11 mouse cellular contexts compared by ENCODE assay signal in genomic region chr13:98586817-98587575, GRCm38 (mm10). TPM values are rescaled to one million over a fixed set of nuclear protein-coding genes. Genes with fewer than 3 reads are reported as not detected.
DNase-seq lines count a peak whose midpoint lies in the region; ATAC-seq and TF ChIP-seq lines count a peak whose summit lies in the region.
"Had no signal": no experiment of that assay in that cellular context is flagged by ENCODE, and none has a peak within 500 bp of the region (broad histone marks: within the 10 kb centered on the region; RNA-seq: fewer than 3 reads in every experiment).

No protein-coding gene starts in this region.

- no peak for ATAC-seq in forebrain, embryonic 14.5 days
- no peak for ATAC-seq in forebrain, embryonic 13.5 days

- peaks cover 71% of the 10 kb centered on the region for H3K27me3 ChIP-seq in forebrain, embryonic 14.5 days (replicated peaks; ENCODE audit: control insufficient read depth, insufficient read depth, low read length)
- H3K27me3 ChIP-seq in forebrain, embryonic 13.5 days, result peaks cover 89% of the 10 kb centered on the region
- peaks cover 84% of the 10 kb centered on the region for H3K27me3 ChIP-seq in embryonic facial prominence, embryonic 10.5 days (replicated peaks; ENCODE audit: low read depth, poor library complexity, severe bottlenecking)
- H3K27me3 ChIP-seq in limb, embryonic 10.5 days (ENCODE audit: low read depth, poor library complexity, severe bottlenecking), result peaks cover 78% of the 10 kb centered on the region

- WGBS in forebrain, embryonic 14.5 days, result 23% methylated on average over 17 of the region's 17 CpGs
- 23% methylated on average over 17 of the region's 17 CpGs for WGBS in forebrain, embryonic 13.5 days
- 31% methylated on average over 17 of the region's 17 CpGs for WGBS in embryonic facial prominence, embryonic 10.5 days
- 29% methylated on average over 17 of the region's 17 CpGs for WGBS in limb, embryonic 10.5 days

- peak; percentile 11 for DNase-seq in forebrain, embryonic 14.5 days (ENCODE audit: low spot score)
- peak in 1 of 2 experiments; percentile 41 for DNase-seq in layer of hippocampus, adult 2 months (ENCODE audit: low spot score in 2 of 2)
- no peak for DNase-seq in layer of hippocampus, postnatal 10 days (ENCODE audit: low spot score in 2 of 2)
- no peak for DNase-seq in embryonic facial prominence, embryonic 10.5 days (ENCODE audit: low spot score)
- peak; percentile 36 for DNase-seq in limb, embryonic 10.5 days (ENCODE audit: low spot score)
- no peak for DNase-seq in thymus, postnatal 4 days
- DNase-seq in urinary bladder, adult 18-20 months (ENCODE audit: low spot score in 2 of 2), result no peak
- DNase-seq: lung, adult 2 months had no signal

- no peaks in the 10 kb centered on the region for H3K9me3 ChIP-seq in forebrain, embryonic 14.5 days (replicated peaks; ENCODE audit: control insufficient read depth, low read length)
- no peaks in the 10 kb centered on the region for H3K9me3 ChIP-seq in forebrain, embryonic 13.5 days (replicated peaks)
- no peaks in the 10 kb centered on the region for H3K9me3 ChIP-seq in embryonic facial prominence, embryonic 10.5 days
- H3K9me3 ChIP-seq in limb, embryonic 10.5 days (replicated peaks), result no peaks in the 10 kb centered on the region
- H3K9me3 ChIP-seq: neural tube, embryonic 12.5 days had no signal

- H3K4me3 ChIP-seq in forebrain, embryonic 14.5 days (ENCODE audit: low read depth, low read length), result no peak overlapping the region
- H3K4me3 ChIP-seq in forebrain, embryonic 13.5 days, result no peak overlapping the region
- no peak overlapping the region; the same call in 1 of the 2 replicates for H3K4me3 ChIP-seq in layer of hippocampus, adult 2 months
- H3K4me3 ChIP-seq in embryonic facial prominence, embryonic 10.5 days, result 0 out of 2 replicates have a peak overlapping the region, but pooled peaks have one; percentile 35
- H3K4me3 ChIP-seq in limb, embryonic 10.5 days, result no peak overlapping the region
- H3K4me3 ChIP-seq: neural tube, embryonic 12.5 days had no signal

- peaks cover 3% of the 10 kb centered on the region; the same call in 1 of the 2 replicates for H3K4me1 ChIP-seq in forebrain, embryonic 14.5 days (ENCODE audit: control insufficient read depth, insufficient read depth, low read length)
- H3K4me1 ChIP-seq in forebrain, embryonic 13.5 days, result peaks cover 11% of the 10 kb centered on the region
- peaks cover 59% of the 10 kb centered on the region for H3K4me1 ChIP-seq in embryonic facial prominence, embryonic 10.5 days
- H3K4me1 ChIP-seq in limb, embryonic 10.5 days, result peaks cover 59% of the 10 kb centered on the region

- no peak overlapping the region for H3K9ac ChIP-seq in forebrain, embryonic 14.5 days (ENCODE audit: low read length)
- no peak overlapping the region for H3K9ac ChIP-seq in forebrain, embryonic 13.5 days
- H3K9ac ChIP-seq: neural tube, embryonic 12.5 days had no signal

- TF ChIP-seq CTCF in layer of hippocampus, adult 2 months (conservative IDR thresholded peaks at IDR 0.05), result no peak

- no peaks in the 10 kb centered on the region for H3K36me3 ChIP-seq in forebrain, embryonic 14.5 days (ENCODE audit: control insufficient read depth, insufficient read depth, low read length)
- no peaks in the 10 kb centered on the region for H3K36me3 ChIP-seq in forebrain, embryonic 13.5 days (ENCODE audit: poor library complexity, severe bottlenecking)
- H3K36me3 ChIP-seq in embryonic facial prominence, embryonic 10.5 days (replicated peaks), result no peaks in the 10 kb centered on the region
- no peaks in the 10 kb centered on the region for H3K36me3 ChIP-seq in limb, embryonic 10.5 days
- H3K36me3 ChIP-seq: neural tube, embryonic 12.5 days had no signal

- H3K27ac ChIP-seq in forebrain, embryonic 14.5 days (ENCODE audit: low read depth, low read length), result no peak overlapping the region
- no peak overlapping the region for H3K27ac ChIP-seq in forebrain, embryonic 13.5 days
- peak overlapping the region; percentile 85 for H3K27ac ChIP-seq in layer of hippocampus, adult 2 months
- H3K27ac ChIP-seq in embryonic facial prominence, embryonic 10.5 days (replicated peaks), result no peak overlapping the region
- no peak overlapping the region for H3K27ac ChIP-seq in limb, embryonic 10.5 days
- H3K27ac ChIP-seq: neural tube, embryonic 12.5 days had no signal

- H3K4me2 ChIP-seq in forebrain, embryonic 14.5 days (ENCODE audit: low read length), result no peak overlapping the region
- no peak overlapping the region for H3K4me2 ChIP-seq in forebrain, embryonic 13.5 days

RNA-seq across cellular contexts. Expression of gene Tmem174, which starts 50.2 kb away (rescaled TPM):
- polyA plus RNA-seq in forebrain, embryonic 14.5 days (2014; fragmentation: Nextera tagmentation; extraction: Ambion mirVana), result not detected in 2 replicates
- not detected in 2 replicates for polyA plus RNA-seq in forebrain, embryonic 13.5 days (2015; fragmentation: Nextera tagmentation; extraction: Ambion mirVana)
- total RNA-seq in layer of hippocampus, adult 2 months (2021), result under 1 TPM in 1 of 2 experiments, not detected in 1; 0.15 TPM
- total RNA-seq in layer of hippocampus, postnatal 10 days (2021), result not detected
- not detected in 2 replicates for polyA plus RNA-seq in embryonic facial prominence, embryonic 10.5 days (2016; fragmentation: Nextera tagmentation; extraction: Ambion mirVana)
- polyA plus RNA-seq in limb, embryonic 10.5 days (2016; fragmentation: Nextera tagmentation; extraction: Ambion mirVana), result not detected in 2 replicates
- total RNA-seq: gastrocnemius, postnatal 4 days had no signal
- polyA plus RNA-seq: lung, adult 2 months; neural tube, embryonic 12.5 days had no signal

Comparison
In these comparisons a context has a peak if more than half of its experiments do, and no peak if none do; other contexts are left out.
1. DNase-seq: peak in forebrain, embryonic 14.5 days (single experiment) and limb, embryonic 10.5 days (single experiment); none in layer of hippocampus, postnatal 10 days (0 of 2), embryonic facial prominence, embryonic 10.5 days (single experiment), thymus, postnatal 4 days (single experiment) and urinary bladder, adult 18-20 months (0 of 2).